Mouse (Mus musculus) brain, embryonic 14.5 days (tissue): ENCODE results near the gene Milr1.

Source experiments
- CTCF ChIP-seq: fragments of 200-500 bp; IDR thresholded peaks from 2 replicates; pipeline ENCODE4 v1.5.1; 2012; ENCODE audit warnings: inconsistent platforms, mild to moderate bottlenecking, moderate library complexity, borderline replicate concordance; ENCODE audit not compliant: insufficient read depth, insufficient read length; ENCODE audit errors: extremely low read depth
- POLR2A ChIP-seq: fragments of 200-500 bp; IDR thresholded peaks from 2 replicates; pipeline ENCODE4 v1.6.1; 2012; ENCODE audit warnings: mild to moderate bottlenecking, inconsistent platforms, borderline replicate concordance; ENCODE audit not compliant: poor library complexity, insufficient read depth, insufficient read length, severe bottlenecking; ENCODE audit errors: extremely low read depth

GRCm38 (mm10) chr11:106788026-106788774 is 37.2 kb downstream of the Milr1 start:
- TF ChIP-seq POLR2A (peak; percentile 99), CTCF (no peak)
